Comparison of ENCODE assay signal across 12 mouse cellular contexts in the genomic region with DNA sequence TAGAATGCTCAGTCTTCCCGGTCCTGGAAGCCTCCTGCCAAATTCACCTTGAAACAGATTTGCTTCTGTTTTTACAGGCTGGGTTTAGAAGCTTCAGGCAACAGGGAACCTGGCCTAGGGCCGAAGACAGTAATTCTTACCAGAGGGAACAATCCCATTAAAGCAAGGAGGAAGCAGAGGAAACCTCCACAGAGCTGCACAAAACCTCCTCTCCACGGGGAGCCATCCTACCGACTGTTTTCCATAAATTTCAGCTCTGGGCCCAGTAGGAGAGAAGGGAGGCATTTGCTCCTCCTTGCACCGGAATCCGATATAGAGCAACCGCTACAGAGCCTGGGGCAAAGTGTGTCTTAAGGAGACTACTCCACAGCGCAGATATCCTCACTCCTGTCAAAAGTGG.
DNase-seq lines count a peak whose midpoint lies in the region; ATAC-seq and TF ChIP-seq lines count a peak whose summit lies in the region.
"Had no signal": no experiment of that assay in that cellular context is flagged by ENCODE, and none has a peak within 500 bp of the region (broad histone marks: within the 10 kb centered on the region; RNA-seq: fewer than 3 reads in every experiment).

No protein-coding gene starts in this region.

- H3K27me3 ChIP-seq in E14TG2a.4 (ENCODE audit: insufficient read depth, low read length) (peaks cover 42% of the 10 kb centered on the region), ES-Bruce4 (ENCODE audit: control insufficient read depth, insufficient read depth, low read length, poor library complexity, severe bottlenecking) (no peaks in the 10 kb centered on the region)
- H3K27me3 ChIP-seq in embryonic facial prominence, embryonic 15.5 days = no peaks in the 10 kb centered on the region; the same call in 1 of the 2 replicates
- no peaks in the 10 kb centered on the region for H3K27me3 ChIP-seq in limb, embryonic 14.5 days (ENCODE audit: control insufficient read depth, insufficient read depth, low read length)
- no peaks in the 10 kb centered on the region for H3K27me3 ChIP-seq in heart, adult 2 months (ENCODE audit: control insufficient read depth, insufficient read depth, low read length)

- H3K4me2 ChIP-seq in embryonic facial prominence, embryonic 15.5 days (replicated peaks) = no peak overlapping the region
- no peak overlapping the region; the same call in 1 of the 2 replicates for H3K4me2 ChIP-seq in limb, embryonic 14.5 days (replicated peaks; ENCODE audit: low read depth, low read length, severe bottlenecking)

- H3K4me1 ChIP-seq in E14TG2a.4 (replicated peaks; ENCODE audit: low read depth, low read length) (peaks cover 95% of the 10 kb centered on the region), ES-Bruce4 (ENCODE audit: control insufficient read depth, insufficient read depth, low read length) (peaks cover 5% of the 10 kb centered on the region)
- H3K4me1 ChIP-seq in embryonic facial prominence, embryonic 15.5 days = peaks cover 39% of the 10 kb centered on the region
- peaks cover 38% of the 10 kb centered on the region for H3K4me1 ChIP-seq in limb, embryonic 14.5 days (ENCODE audit: control insufficient read depth, insufficient read depth, low read length)
- no peaks in the 10 kb centered on the region for H3K4me1 ChIP-seq in heart, adult 2 months (ENCODE audit: control insufficient read depth, insufficient read depth, low read length)

- H3K79me2 ChIP-seq in heart, adult 2 months (replicated peaks; ENCODE audit: control insufficient read depth, insufficient read depth, low read length) = no peaks in the 10 kb centered on the region

- no peak for TF ChIP-seq CTCF in E14TG2a.4 (conservative IDR thresholded peaks at IDR 0.05; ENCODE audit: low read length)
- no peak for TF ChIP-seq CTCF in ES-Bruce4 (IDR thresholded peaks at IDR 0.05; ENCODE audit: low read depth, low read length)
- TF ChIP-seq CTCF in heart, adult 2 months (IDR thresholded peaks at IDR 0.05) = no peak

- WGBS in embryonic facial prominence, embryonic 15.5 days = 6% methylated on average over 8 of the region's 8 CpGs
- WGBS in limb, embryonic 14.5 days = 8% methylated on average over 8 of the region's 8 CpGs
- 38% methylated on average over 8 of the region's 8 CpGs for WGBS in heart, adult 2 months

- ATAC-seq in embryonic facial prominence, embryonic 15.5 days (ENCODE audit: insufficient number of reproducible peaks, low FRiP score, low TSS enrichment, low read depth) = no peak
- peak; percentile 66 for ATAC-seq in limb, embryonic 14.5 days (ENCODE audit: low FRiP score, low read depth)

- peak overlapping the region; percentile 53 for H3K27ac ChIP-seq in ES-Bruce4 (ENCODE audit: insufficient read depth, low read length)
- peak overlapping the region; percentile 25; the same call in 1 of the 2 replicates for H3K27ac ChIP-seq in embryonic facial prominence, embryonic 15.5 days (replicated peaks)
- H3K27ac ChIP-seq in limb, embryonic 14.5 days (replicated peaks; ENCODE audit: low read depth, low read length) = no peak overlapping the region
- H3K27ac ChIP-seq in heart, adult 2 months = no peak overlapping the region

- no peaks in the 10 kb centered on the region for H3K36me3 ChIP-seq in E14TG2a.4 (ENCODE audit: insufficient read depth, low read length)
- H3K36me3 ChIP-seq in ES-Bruce4 (ENCODE audit: control insufficient read depth, insufficient read depth, low read length, poor library complexity, severe bottlenecking) = no peaks in the 10 kb centered on the region
- no peaks in the 10 kb centered on the region for H3K36me3 ChIP-seq in embryonic facial prominence, embryonic 15.5 days
- H3K36me3 ChIP-seq in limb, embryonic 14.5 days (ENCODE audit: control insufficient read depth, insufficient read depth, low read length) = no peaks in the 10 kb centered on the region
- no peaks in the 10 kb centered on the region for H3K36me3 ChIP-seq in heart, adult 2 months (ENCODE audit: control insufficient read depth, insufficient read depth, low read length)

- H3K9ac ChIP-seq in ES-Bruce4 (ENCODE audit: low read depth, poor library complexity, severe bottlenecking) = no peak overlapping the region
- H3K9ac ChIP-seq in embryonic facial prominence, embryonic 15.5 days = no peak overlapping the region
- no peak overlapping the region for H3K9ac ChIP-seq in limb, embryonic 14.5 days (ENCODE audit: low read depth, low read length, severe bottlenecking)
- H3K9ac ChIP-seq in heart, adult 2 months (ENCODE audit: low read depth, low read length) = no peak overlapping the region

- DNase-seq in limb, embryonic 14.5 days (ENCODE audit: low spot score) = peak; percentile 45
- DNase-seq in left cerebral cortex, postnatal 36 days (ENCODE audit: low spot score in 2 of 2) = no peak
- no peak for DNase-seq in testis, postnatal 14 days (ENCODE audit: low spot score)
- DNase-seq in adrenal gland, postnatal 25 days = no peak
- DNase-seq in heart, adult 2 months = no peak
- DNase-seq: adrenal gland, adult 8-10 months; heart, adult 18-20 months; heart, postnatal 4 days; kidney, adult 9 months had no signal

- intact Hi-C loops in left cerebral cortex, postnatal 36 days (cut with DNase I) = no loop called here
- intact Hi-C loops in heart, adult 2 months (cut with DNase I) = no loop called here

- H3K4me3 ChIP-seq in E14TG2a.4 (replicated peaks; ENCODE audit: low read length) = peak overlapping the region; percentile 57; the same call in 1 of the 2 replicates
- H3K4me3 ChIP-seq in ES-Bruce4 (ENCODE audit: low read depth, low read length) = no peak overlapping the region
- no peak overlapping the region for H3K4me3 ChIP-seq in embryonic facial prominence, embryonic 15.5 days (replicated peaks)
- no peak overlapping the region for H3K4me3 ChIP-seq in limb, embryonic 14.5 days (replicated peaks; ENCODE audit: low read length)
- no peak overlapping the region for H3K4me3 ChIP-seq in heart, adult 2 months

- peak; percentile 52; the same call in 1 of the 2 replicates for TF ChIP-seq EP300 in ES-Bruce4 (IDR thresholded peaks at IDR 0.05; ENCODE audit: insufficient read depth, low read depth, low read length)
- no peak for TF ChIP-seq EP300 in heart, adult 2 months (IDR thresholded peaks at IDR 0.05; ENCODE audit: insufficient read depth, low read depth, low read length)

- H3K9me3 ChIP-seq in E14TG2a.4 (ENCODE audit: low read length) (0 out of 2 replicates have a peak, but pooled peaks cover 3% of the 10 kb centered on the region), ES-Bruce4 (replicated peaks; ENCODE audit: control insufficient read depth, insufficient read depth, low read length, poor library complexity, severe bottlenecking) (no peaks in the 10 kb centered on the region)
- H3K9me3 ChIP-seq in embryonic facial prominence, embryonic 15.5 days (replicated peaks) = no peaks in the 10 kb centered on the region
- no peaks in the 10 kb centered on the region for H3K9me3 ChIP-seq in limb, embryonic 14.5 days (ENCODE audit: control insufficient read depth, low read length)

- no peak for TF ChIP-seq POLR2A in ES-Bruce4 (IDR thresholded peaks at IDR 0.05; ENCODE audit: insufficient read depth, low read length)
- no peak for TF ChIP-seq POLR2A in limb, embryonic 14.5 days (IDR thresholded peaks at IDR 0.05; ENCODE audit: borderline replicate concordance, extremely low read depth, insufficient read depth, insufficient read length)
- TF ChIP-seq POLR2A in heart, adult 2 months (IDR thresholded peaks at IDR 0.05; ENCODE audit: insufficient read depth, low read depth, low read length) = no peak

Comparison
In these comparisons a context has a peak if more than half of its experiments do, and no peak if none do; other contexts are left out.
1. H3K27ac ChIP-seq: peak in ES-Bruce4 (single experiment) and embryonic facial prominence, embryonic 15.5 days (single experiment); none in limb, embryonic 14.5 days (single experiment) and heart, adult 2 months (single experiment).